Mouse (Mus musculus) layer of hippocampus, adult 9-10 months (tissue): Measurements from ENCODE around the gene Kdelr1.
"Not testable (repeated sequence)": the region's sequence is repeated elsewhere in the genome, so short reads cannot be mapped to it uniquely, and the experiment has no call there.

ENCODE experiments used
- DNase-seq: peaks from one replicate; pipeline ENCODE4 v3.0.0; 2022; ENCODE audit warnings: low spot score

Kdelr1 gene

GRCm38 (mm10) chr7:45870282-45871058, 2.1 kb upstream of the Kdelr1 start:
- no peak for DNase-seq

DNA sequence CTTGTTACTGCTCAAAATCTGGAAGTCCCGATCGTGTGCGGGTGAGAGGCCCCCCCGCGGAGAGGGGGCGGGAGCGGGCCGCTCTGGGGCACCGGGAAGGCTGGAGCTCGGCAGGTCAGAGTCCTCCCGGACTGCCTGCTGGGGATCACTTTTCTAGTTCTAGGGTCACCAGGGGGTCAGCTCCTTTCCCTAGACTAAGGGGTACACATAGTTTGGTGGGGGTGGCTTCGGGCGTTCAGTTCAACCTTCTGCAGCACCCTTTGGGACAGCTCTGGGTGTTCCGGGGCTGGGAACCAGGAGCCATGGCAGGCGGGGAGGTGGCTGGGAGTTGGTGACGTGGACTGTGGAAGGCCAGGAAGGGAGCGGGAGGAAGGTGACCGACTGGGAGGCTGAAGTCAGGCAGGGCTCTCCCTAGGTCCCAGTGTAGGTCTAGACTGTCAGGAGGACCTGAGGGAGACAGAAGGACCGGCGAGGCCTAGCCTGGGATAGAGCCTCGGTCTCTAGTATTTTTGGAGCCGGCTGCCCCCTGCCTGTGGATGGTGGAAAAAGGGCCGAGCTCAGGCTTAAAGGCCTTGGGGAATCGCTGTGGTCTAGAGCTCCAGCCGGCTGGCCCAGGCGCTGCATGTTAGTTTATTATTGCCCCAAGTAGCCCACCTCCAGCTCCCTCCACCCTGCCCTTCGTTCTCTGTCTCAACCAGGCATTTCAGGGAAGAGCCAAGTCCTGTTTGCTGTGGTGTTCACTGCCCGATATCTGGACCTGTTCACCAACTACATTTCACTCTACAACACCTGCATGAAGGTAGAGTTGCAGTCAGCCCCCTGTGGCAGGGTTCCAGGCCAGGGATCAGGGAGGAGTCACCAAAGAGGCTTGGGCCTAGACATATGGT, 732 bp downstream of the Kdelr1 start:
- no peak for DNase-seq

- no peak for DNase-seq
Observed at GRCm38 (mm10) chr7:45876895-45877294, 4.3 kb downstream of the Kdelr1 start.

DNA sequence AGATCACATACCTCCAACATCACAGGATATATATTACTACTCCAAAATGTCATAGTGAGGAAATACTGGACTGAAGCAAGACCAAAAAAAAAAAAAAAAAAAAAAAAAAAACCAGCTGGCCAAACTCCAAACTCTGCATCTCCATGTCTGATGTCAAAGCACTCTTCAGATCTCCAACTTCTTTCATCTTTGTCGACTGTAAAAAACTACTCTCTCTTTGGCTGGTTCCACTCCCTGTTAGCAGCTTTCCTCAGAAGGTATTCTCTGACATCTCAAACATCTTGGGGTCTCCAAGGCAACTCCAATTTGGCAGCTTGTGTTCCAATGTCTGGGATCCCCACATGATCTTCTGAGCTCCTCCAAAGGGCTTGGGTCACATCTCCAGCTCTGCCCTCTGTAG, 5.7 kb downstream of the Kdelr1 start, which contains the start of gene Grin2d:
Gene Grin2d (minus strand): TSS at position 101 of the 400 bp plus-strand sequence.
- not testable (repeated sequence) for DNase-seq

- no peak for DNase-seq
Observed at GRCm38 (mm10) chr7:45880531-45880930, 8.0 kb downstream of the Kdelr1 start.

GRCm38 (mm10) chr7:45881011-45881410, 8.4 kb downstream of the Kdelr1 start:
- no peak for DNase-seq

DNA sequence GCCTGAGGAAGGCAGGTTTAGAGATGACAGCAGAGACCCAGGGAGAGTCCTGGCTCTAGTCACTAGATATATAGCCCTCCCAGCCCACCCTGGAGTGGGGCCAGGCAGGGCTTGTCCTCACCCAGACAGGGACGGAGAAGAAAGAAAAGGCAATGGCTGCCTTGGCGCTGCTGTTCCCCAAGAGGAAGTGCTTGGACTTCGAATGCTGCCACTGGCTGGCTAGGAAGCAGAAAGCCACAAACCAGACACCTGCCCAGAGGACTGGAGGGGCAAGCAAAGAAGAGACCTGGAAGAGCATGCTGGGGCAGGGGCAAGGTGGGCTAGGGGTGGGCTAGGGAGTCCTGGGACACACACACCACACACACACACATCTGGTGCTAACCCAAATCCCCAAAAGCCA, 14.7 kb downstream of the Kdelr1 start:
- no peak for DNase-seq

DNA sequence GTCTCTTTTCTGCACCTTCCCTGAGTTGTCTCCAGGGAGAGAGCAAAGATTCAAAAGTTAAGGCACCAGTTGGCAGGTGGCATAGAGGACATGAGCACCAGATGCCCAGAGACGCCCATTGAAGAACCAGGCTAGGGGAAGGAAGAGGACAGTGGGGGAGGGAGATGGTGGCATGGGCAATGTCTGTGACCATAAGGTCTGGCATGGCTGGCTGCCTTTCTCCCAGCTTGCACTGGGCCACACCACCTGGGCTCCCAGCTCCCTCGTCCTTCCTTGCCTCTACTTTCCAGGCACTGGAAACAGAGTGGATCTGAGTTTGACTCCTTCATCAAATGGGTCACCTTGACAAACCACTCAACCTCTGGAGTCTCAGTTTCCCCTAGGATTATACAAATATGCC, 20.1 kb downstream of the Kdelr1 start:
- DNase-seq = no peak

GRCm38 (mm10) chr7:45895931-45896516, 23.5 kb downstream of the Kdelr1 start:
- DNase-seq = no peak

- peak; percentile 92 for DNase-seq
Observed at GRCm38 (mm10) chr7:45896517-45897257, 24.1 kb downstream of the Kdelr1 start, which contains the start of the genes Syngr4 and Tmem143. Gene Syngr4 (minus strand): TSS chr7:45896714. Gene Tmem143 (plus strand): TSS chr7:45896941.

DNA sequence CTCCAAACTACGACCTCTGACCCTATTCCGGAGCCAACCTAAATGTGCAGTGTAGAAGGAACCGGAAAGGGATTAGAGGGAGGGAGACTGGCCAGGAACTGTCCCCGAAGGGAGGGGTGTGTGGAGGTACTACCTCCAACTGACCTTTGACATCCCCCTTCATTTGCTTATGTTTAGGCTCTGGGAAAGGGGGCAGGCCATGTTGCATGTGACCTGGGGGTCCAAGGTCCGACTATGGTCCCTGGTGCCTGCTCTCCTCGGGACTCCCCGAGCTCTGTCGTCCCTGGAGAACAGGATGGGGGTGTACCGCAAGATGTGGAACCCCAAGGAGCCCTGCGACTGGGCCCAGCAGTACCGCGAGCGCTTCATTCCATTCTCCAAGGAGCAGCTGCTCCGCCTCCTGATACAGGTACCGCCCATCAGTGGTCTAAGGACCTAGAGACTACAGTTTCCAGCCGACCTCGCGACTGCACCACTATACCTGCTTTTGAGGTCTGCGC, 24.7 kb downstream of the Kdelr1 start:
- DNase-seq = no peak

DNA sequence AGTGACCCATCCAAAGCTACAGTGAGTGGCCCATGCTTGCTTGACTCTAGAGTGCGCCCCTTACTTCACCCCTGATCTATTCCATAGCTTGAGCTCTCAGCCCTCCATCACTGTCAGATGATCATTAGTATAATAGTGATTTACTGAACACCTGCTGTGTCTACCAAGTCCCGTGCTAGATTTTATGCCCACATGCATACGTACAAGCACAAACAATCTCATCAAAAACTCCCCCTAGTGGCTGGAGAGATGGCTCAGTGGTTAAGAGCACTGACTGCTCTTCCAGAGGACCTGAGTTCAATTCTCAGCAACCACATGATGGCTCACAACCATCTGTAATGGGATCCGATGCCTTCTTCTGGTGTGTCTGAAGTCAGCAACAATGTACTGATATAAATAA, 25.6 kb downstream of the Kdelr1 start:
- DNase-seq = not testable (repeated sequence)

DNA sequence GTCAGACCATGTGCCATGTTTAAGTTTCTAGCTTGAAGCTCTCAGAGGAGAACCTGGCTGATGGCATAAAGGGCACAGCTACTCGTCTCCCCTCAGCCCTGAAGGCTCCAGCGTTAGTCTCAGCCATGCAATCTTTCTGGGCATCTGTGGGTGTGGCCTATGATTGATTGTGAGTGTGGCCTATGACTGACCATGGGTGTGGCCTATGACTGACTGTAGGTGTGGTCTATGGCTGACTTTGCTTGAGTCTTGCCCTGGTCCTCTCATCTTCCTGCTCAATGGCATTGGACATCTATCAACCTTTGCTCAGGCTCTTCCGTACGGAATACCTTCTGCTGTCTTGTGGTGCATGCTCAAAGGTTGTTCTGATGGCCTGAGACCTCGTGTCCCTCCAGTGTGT, 29.0 kb downstream of the Kdelr1 start:
- DNase-seq = no peak

DNA sequence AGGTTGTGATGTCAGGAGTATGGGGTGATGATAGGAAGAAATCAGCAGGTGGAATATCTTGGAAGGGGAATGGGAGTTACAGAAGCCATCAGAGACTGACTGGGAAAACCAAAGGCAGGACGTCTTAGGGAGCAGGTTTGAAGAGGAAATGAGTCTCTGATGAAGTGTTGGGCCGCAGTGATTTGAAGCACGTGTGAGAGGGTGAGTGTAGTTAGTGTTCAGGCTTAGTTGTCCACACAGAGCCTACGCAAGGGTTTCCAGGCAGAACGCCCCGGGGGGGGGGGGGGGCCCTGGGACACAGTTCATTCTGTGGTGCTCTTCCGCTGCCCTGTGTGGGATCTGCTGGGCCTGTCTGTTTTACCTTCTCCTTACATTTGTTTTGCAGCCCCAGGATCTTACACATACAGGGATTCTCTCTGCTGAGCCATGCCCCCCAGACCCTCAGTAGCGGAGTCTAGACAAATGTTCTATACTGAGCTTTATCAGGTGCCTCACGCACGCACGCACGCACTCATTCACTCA, 30.0 kb downstream of the Kdelr1 start:
- no peak for DNase-seq

- DNase-seq = no peak
Observed at GRCm38 (mm10) chr7:45906622-45907021, 34.0 kb downstream of the Kdelr1 start.

GRCm38 (mm10) chr7:45908384-45908783, 35.8 kb downstream of the Kdelr1 start:
- DNase-seq = no peak

GRCm38 (mm10) chr7:45909145-45909544, 36.6 kb downstream of the Kdelr1 start:
- no peak for DNase-seq

DNA sequence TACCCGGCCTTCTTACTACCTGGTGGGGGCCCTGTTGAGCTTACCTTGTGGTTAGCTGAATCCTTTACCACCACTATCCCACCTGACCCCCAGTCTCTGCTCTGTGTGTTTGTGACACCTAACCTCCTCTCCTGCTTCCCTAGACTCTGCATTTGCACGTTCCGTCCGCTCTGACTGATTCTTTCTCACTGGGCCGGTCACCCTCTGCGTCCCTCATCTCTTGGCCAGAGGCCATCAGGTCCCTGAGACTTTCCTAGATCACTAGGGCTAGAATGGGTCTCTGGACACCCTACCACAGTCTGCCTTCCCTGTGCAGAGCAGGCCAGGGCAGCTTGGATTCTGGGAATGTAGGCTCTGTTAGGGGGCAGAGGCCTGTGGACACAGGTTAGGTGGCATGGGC, 41.5 kb downstream of the Kdelr1 start:
- no peak for DNase-seq

- no peak for DNase-seq
Observed at GRCm38 (mm10) chr7:45915011-45915410, 42.4 kb downstream of the Kdelr1 start.

DNA sequence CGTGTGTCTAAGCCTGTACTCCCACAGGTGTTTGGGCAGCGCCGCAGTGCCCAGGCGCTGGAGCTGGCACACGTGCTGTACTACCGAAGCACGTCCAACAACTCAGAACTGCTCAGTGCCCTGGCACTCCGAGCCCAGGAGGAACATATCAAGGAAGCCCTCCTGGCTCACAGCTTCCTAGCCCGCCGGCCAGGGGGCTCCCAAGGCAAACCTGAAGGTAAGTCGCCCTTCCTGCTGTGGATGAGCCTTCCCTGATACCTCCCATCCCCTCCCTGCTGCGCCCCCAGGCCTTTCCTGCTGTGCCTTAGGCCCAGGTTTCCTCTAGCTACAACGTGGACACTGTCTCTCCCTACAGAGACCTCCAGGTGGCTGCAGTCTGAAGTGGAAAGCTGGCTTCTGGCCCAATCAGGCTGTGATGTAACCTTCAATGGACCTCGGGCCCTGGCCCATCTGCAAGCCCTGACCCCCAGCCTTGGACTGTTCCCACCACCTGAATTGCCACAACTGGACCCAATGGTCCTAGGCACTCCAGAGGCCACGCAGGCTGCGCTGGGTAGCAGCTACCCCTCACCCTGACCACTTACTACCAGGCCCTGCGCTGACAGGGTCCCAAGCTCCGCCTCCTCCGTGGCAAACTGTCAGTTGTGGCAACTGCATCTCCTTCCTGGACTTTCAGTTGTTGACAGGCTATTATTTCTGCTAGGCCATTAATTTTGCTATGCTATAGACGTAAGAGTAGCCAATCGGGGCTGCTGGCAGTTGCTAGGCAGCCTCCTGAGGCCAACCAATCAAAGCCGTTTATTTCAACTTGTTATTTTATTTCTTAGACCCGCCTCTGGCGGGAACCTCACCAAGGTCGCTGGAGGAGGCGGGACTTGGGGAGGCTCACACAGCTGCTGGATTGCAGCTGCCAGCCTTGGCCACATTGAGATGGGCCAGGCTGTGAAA, 43.8 kb downstream of the Kdelr1 start:
- peak; percentile 49 for DNase-seq
